9 mouse cellular contexts compared by ENCODE assay signal in genomic region chr14:72886935-72887369, GRCm38 (mm10).
DNase-seq lines count a peak whose midpoint lies in the region; ATAC-seq and TF ChIP-seq lines count a peak whose summit lies in the region.
"Had no signal": no experiment of that assay in that cellular context is flagged by ENCODE, and none has a peak within 500 bp of the region (broad histone marks: within the 10 kb centered on the region; RNA-seq: fewer than 3 reads in every experiment).

No protein-coding gene starts in this region.

- H3K27ac ChIP-seq in liver, postnatal 0 days (ENCODE audit: low read depth): no peak overlapping the region
- H3K27ac ChIP-seq: hindbrain, embryonic 13.5 days; midbrain, embryonic 15.5 days had no signal

- peak overlapping the region; percentile 32; the same call in 1 of the 2 replicates for H3K4me2 ChIP-seq in liver, postnatal 0 days (ENCODE audit: low read depth, low read length)
- H3K4me2 ChIP-seq: hindbrain, embryonic 13.5 days; midbrain, embryonic 15.5 days had no signal

- H3K4me3 ChIP-seq in C2C12 (ENCODE audit: insufficient read depth, poor library complexity, severe bottlenecking): no peak overlapping the region
- no peak overlapping the region for H3K4me3 ChIP-seq in liver, postnatal 0 days (ENCODE audit: low read depth, low read length)
- H3K4me3 ChIP-seq: hindbrain, embryonic 13.5 days; midbrain, embryonic 15.5 days had no signal

- TF ChIP-seq CTCF in C2C12 (IDR thresholded peaks at IDR 0.05; ENCODE audit: control insufficient read depth, insufficient read depth, insufficient read length): no peak
- no peak for TF ChIP-seq CTCF in liver, postnatal 0 days (IDR thresholded peaks at IDR 0.05; ENCODE audit: low read depth)

- H3K36me3 ChIP-seq in C2C12 (ENCODE audit: control insufficient read depth, insufficient read depth): no peaks in the 10 kb centered on the region
- H3K36me3 ChIP-seq in liver, postnatal 0 days (replicated peaks; ENCODE audit: insufficient read depth, low read length): no peaks in the 10 kb centered on the region
- H3K36me3 ChIP-seq: hindbrain, embryonic 13.5 days; midbrain, embryonic 15.5 days had no signal

- no peak overlapping the region for H3K9ac ChIP-seq in liver, postnatal 0 days (replicated peaks)
- H3K9ac ChIP-seq: hindbrain, embryonic 13.5 days; midbrain, embryonic 15.5 days had no signal

- H3K79me2 ChIP-seq in C2C12 (ENCODE audit: control insufficient read depth, insufficient read depth): no peaks in the 10 kb centered on the region

- no peak for TF ChIP-seq EP300 in liver, postnatal 0 days (IDR thresholded peaks at IDR 0.05; ENCODE audit: low read depth)

- WGBS in liver, postnatal 0 days (ENCODE audit: insufficient replicate concordance): 34% methylated on average over 12 of the region's 12 CpGs

- ATAC-seq in CD4-positive, CD25-positive, alpha-beta regulatory T cell, adult 4 months: peak; percentile 75
- peak; percentile 51; the same call in 1 of the 2 replicates for ATAC-seq in liver, postnatal 0 days
- ATAC-seq: midbrain, embryonic 15.5 days had no signal

- no peaks in the 10 kb centered on the region for H3K27me3 ChIP-seq in C2C12 (ENCODE audit: control insufficient read depth, insufficient read depth, insufficient read length)
- H3K27me3 ChIP-seq in liver, postnatal 0 days (ENCODE audit: insufficient read depth, low read length): no peaks in the 10 kb centered on the region
- H3K27me3 ChIP-seq: hindbrain, embryonic 13.5 days; midbrain, embryonic 15.5 days had no signal

- peak; percentile 36 for DNase-seq in gonadal fat pad, adult 2 months (ENCODE audit: low read depth)
- no peak for DNase-seq in liver, postnatal 0 days
- DNase-seq in cerebellum, adult 8-10 months: no peak
- no peak for DNase-seq in spleen, adult 18-20 months
- no peak for DNase-seq in left cerebral cortex, adult 18-20 months (ENCODE audit: low spot score in 2 of 2)

- no peaks in the 10 kb centered on the region for H3K79me3 ChIP-seq in C2C12 (ENCODE audit: low read depth)

- peaks cover 4% of the 10 kb centered on the region; the same call in 1 of the 2 replicates for H3K4me1 ChIP-seq in liver, postnatal 0 days (ENCODE audit: insufficient read depth)
- H3K4me1 ChIP-seq: hindbrain, embryonic 13.5 days; midbrain, embryonic 15.5 days had no signal

- H3ac ChIP-seq in C2C12 (ENCODE audit: control insufficient read depth, insufficient read length, low read depth): peak overlapping the region; percentile 24

- H3K9me3 ChIP-seq in liver, postnatal 0 days (ENCODE audit: low read length): no peaks in the 10 kb centered on the region
- H3K9me3 ChIP-seq: hindbrain, embryonic 13.5 days; midbrain, embryonic 15.5 days had no signal

TF ChIP-seq in C2C12, 6 proteins besides CTCF, POLR2A, EP300 and RAD21:
- TF ChIP-seq MYOG (IDR thresholded peaks at IDR 0.05; ENCODE audit: control insufficient read depth, extremely low read depth, insufficient read length): no peak
- no peak for TF ChIP-seq MAX (IDR thresholded peaks at IDR 0.05)
- TF ChIP-seq MYOD1 (IDR thresholded peaks at IDR 0.05; ENCODE audit: control insufficient read depth, insufficient read length, low read depth): peak; percentile 56
- peak; percentile 10 for TF ChIP-seq USF1 (IDR thresholded peaks at IDR 0.05; ENCODE audit: low read depth)
- peak; percentile 22 for TF ChIP-seq CEBPB (IDR thresholded peaks at IDR 0.05; ENCODE audit: low read depth)
- peak; percentile 57 for TF ChIP-seq FOSL1 (IDR thresholded peaks at IDR 0.05; ENCODE audit: insufficient read depth, low read length, poor library complexity, severe bottlenecking)
